Mouse (Mus musculus): ENCODE measurements around the gene Gm17387.

Gene Gm17387

GRCm38 (mm10) chr7:141047581-141048225 lies 18.8 kb downstream of the Gm17387 start:
- no peak for DNase-seq (ENCODE audit: extremely low read depth, low read depth, low spot score)

GRCm38 (mm10) chr7:141048226-141049218 lies 19.6 kb downstream of the Gm17387 start:
- no peak for DNase-seq (ENCODE audit: extremely low read depth, low read depth, low spot score)

GRCm38 (mm10) chr7:141049326-141049725 lies 20.4 kb downstream of the Gm17387 start:
- no peak for DNase-seq (ENCODE audit: extremely low read depth, low read depth, low spot score)

GRCm38 (mm10) chr7:141051060-141051685 lies 22.2 kb downstream of the Gm17387 start:
- DNase-seq (ENCODE audit: extremely low read depth, low read depth, low spot score) = no peak

GRCm38 (mm10) chr7:141052016-141052415 lies 23.1 kb downstream of the Gm17387 start:
- DNase-seq (ENCODE audit: extremely low read depth, low read depth, low spot score) = no peak

GRCm38 (mm10) chr7:141052421-141052820 lies 23.5 kb downstream of the Gm17387 start:
- no peak for DNase-seq (ENCODE audit: extremely low read depth, low read depth, low spot score)

GRCm38 (mm10) chr7:141055785-141056184 lies 26.9 kb downstream of the Gm17387 start:
- DNase-seq (ENCODE audit: extremely low read depth, low read depth, low spot score) = no peak

- no peak for DNase-seq (ENCODE audit: extremely low read depth, low read depth, low spot score)
These were observed 28.0 kb downstream of the Gm17387 start for GRCm38 (mm10) chr7:141056976-141057375.

- no peak for DNase-seq (ENCODE audit: extremely low read depth, low read depth, low spot score)
These were observed 28.6 kb downstream of the Gm17387 start for GRCm38 (mm10) chr7:141057541-141057940.

- DNase-seq (ENCODE audit: extremely low read depth, low read depth, low spot score) = no peak
These were observed 29.8 kb downstream of the Gm17387 start for GRCm38 (mm10) chr7:141058601-141059341.

- no peak for DNase-seq (ENCODE audit: extremely low read depth, low read depth, low spot score)
These were observed 31.0 kb downstream of the Gm17387 start for GRCm38 (mm10) chr7:141059929-141060328.

GRCm38 (mm10) chr7:141060426-141061242 lies 31.7 kb downstream of the Gm17387 start, which contains the start of gene B4galnt4:
Gene B4galnt4 (plus strand): TSS chr7:141061104.
- DNase-seq (ENCODE audit: extremely low read depth, low read depth, low spot score) = no peak

- DNase-seq (ENCODE audit: extremely low read depth, low read depth, low spot score) = no peak
These were observed 32.4 kb downstream of the Gm17387 start for GRCm38 (mm10) chr7:141061269-141061692.

- DNase-seq (ENCODE audit: extremely low read depth, low read depth, low spot score) = no peak
These were observed 33.6 kb downstream of the Gm17387 start for GRCm38 (mm10) chr7:141062525-141062924.

- DNase-seq (ENCODE audit: extremely low read depth, low read depth, low spot score) = no peak
These were observed 34.4 kb downstream of the Gm17387 start for GRCm38 (mm10) chr7:141063353-141063752.

GRCm38 (mm10) chr7:141064175-141064574 lies 35.2 kb downstream of the Gm17387 start:
- DNase-seq (ENCODE audit: extremely low read depth, low read depth, low spot score) = no peak

GRCm38 (mm10) chr7:141064576-141064975 lies 35.6 kb downstream of the Gm17387 start:
- no peak for DNase-seq (ENCODE audit: extremely low read depth, low read depth, low spot score)

GRCm38 (mm10) chr7:141068351-141068750 lies 39.4 kb downstream of the Gm17387 start:
- DNase-seq (ENCODE audit: extremely low read depth, low read depth, low spot score) = no peak

- DNase-seq (ENCODE audit: extremely low read depth, low read depth, low spot score) = no peak
These were observed 41.3 kb downstream of the Gm17387 start for GRCm38 (mm10) chr7:141070058-141070862.
